Mouse (Mus musculus): ENCODE data around the gene Syne1.

- no peak for TF ChIP-seq EP300 (IDR thresholded peaks at IDR 0.05)
- no peak for TF ChIP-seq CTCF (IDR thresholded peaks at IDR 0.05)
Measured at GRCm38 (mm10) chr10:5070168-5070940, 480.9 kb downstream of the Syne1 start.
